Mouse (Mus musculus) hindbrain, embryonic 10.5 days (tissue): ENCODE measurements at regions not wholly inside any gene's neighbourhood (a gene's known extent, or its start where the extent isn't known, plus 50 kb on each side); places are given as distances from the start of the nearest gene placed in this dataset.
A peak's percentile ranks its signal among the peaks of the same experiment; 100 is the strongest.

ENCODE experiments used
- DNase-seq: peaks from one replicate; pipeline ENCODE4 v3.0.0-alpha.2; 2017; ENCODE audit warnings: low spot score
- H3K27ac ChIP-seq: fragments of 300-500 bp; sonication (generic); 2 replicates; pipeline ENCODE4 v1.5.1; 2016; ENCODE audit warnings: mild to moderate bottlenecking, moderate library complexity
- H3K27me3 ChIP-seq: fragments of 300-500 bp; sonication (generic); 2 replicates; pipeline ENCODE4 v1.6.1; 2016; ENCODE audit warnings: mild to moderate bottlenecking; ENCODE audit not compliant: poor library complexity, insufficient read depth, severe bottlenecking
- H3K36me3 ChIP-seq: fragments of 300-500 bp; sonication (generic); 2 replicates; pipeline ENCODE4 v1.6.1; 2016; ENCODE audit warnings: mild to moderate bottlenecking, moderate library complexity
- H3K4me1 ChIP-seq: fragments of 300-500 bp; sonication (generic); replicated peaks from 2 replicates; pipeline ENCODE4 v1.6.1; 2016; ENCODE audit warnings: mild to moderate bottlenecking
- H3K4me3 ChIP-seq: fragments of 300-500 bp; sonication (generic); 2 replicates; pipeline ENCODE4 v1.5.1; 2016; ENCODE audit warnings: mild to moderate bottlenecking, moderate library complexity
- H3K9me3 ChIP-seq: fragments of 300-500 bp; sonication (generic); 2 replicates; pipeline ENCODE4 v1.6.1; 2016; ENCODE audit warnings: mild to moderate bottlenecking, moderate library complexity
- WGBS: fragments of 180-500 bp; shearing (Covaris S2); methylation state at CpG from one replicate; pipeline ENCODE4 v1.1.7; 2016; 5-methylcytosine and 5-hydroxymethylcytosine counted together

DNA sequence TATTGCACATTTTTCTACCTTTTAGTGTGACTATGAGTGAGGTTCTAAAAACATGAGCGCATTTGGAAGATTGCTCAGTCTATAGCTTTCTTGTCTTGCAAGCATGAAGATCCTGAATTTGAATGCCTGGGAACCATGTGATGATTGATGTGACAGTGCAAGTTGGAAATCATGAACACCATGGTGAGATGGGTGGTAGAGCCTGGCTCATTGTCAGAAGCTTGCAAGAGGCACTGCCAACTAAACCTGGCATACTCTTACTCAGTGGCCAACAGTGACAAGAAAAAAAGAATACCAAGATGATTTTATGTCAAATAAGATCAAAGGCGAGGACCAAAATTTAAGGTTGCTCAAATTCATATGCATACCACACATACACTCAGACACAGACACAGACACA lies 188.1 kb upstream of the Tmprss15 start:
- Histone ChIP-seq H3K36me3 (no peaks in the 10 kb centered on the region), H3K27me3 (no peaks in the 10 kb centered on the region), H3K9me3 (no peaks in the 10 kb centered on the region), H3K4me3 (no peak overlapping the region), H3K27ac (no peak overlapping the region), H3K4me1 (no peaks in the 10 kb centered on the region)
- 93% methylated on average over 2 of the region's 2 CpGs for WGBS
- DNase-seq, result no peak

DNA sequence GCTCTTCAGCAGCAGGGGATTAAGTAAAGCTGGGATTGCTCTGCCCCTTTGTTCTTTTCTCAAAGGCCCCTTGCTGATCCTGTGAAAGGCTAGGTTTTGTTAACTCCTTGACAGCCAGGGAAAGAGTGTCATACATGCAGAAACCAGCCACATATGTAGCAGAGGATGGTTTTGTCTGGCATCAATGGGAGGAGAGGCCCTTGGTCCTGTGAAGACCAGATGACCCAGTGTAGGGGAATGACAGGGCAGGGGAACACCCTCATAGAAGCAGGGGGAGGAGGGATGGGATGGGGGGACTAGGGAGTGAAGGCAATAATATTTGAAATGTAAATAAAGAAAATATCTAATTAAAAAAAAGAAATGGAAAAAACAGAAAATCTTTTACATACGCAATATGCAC lies 165.6 kb upstream of the Tmprss15 start:
- Histone ChIP-seq H3K4me1 (0 out of 2 replicates have a peak, but pooled peaks cover 3% of the 10 kb centered on the region), H3K4me3 (no peak overlapping the region), H3K36me3 (no peaks in the 10 kb centered on the region), H3K27ac (no peak overlapping the region), H3K9me3 (no peaks in the 10 kb centered on the region), H3K27me3 (no peaks in the 10 kb centered on the region)
- 97% methylated on average over 1 of the region's 1 CpGs for WGBS
- no peak for DNase-seq

DNA sequence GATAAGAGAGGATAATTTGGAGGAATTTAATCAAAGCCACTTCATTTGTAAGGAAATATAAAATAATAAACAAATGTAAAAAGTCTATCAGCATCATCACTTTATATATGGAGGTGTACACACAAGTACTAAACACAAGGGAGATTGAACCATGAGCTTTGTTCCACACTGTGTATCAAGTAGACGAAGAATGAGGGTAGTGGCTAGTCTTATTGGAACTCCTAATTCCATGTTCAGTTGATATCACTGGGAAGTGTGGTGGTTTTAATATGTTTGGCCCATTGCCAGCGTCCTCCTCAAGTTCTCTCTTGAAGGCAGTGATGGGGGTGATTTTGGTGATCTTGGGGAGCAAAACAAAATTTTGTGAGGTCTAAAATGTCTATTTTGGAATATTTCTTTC lies 165.2 kb upstream of the Tmprss15 start:
- Histone ChIP-seq H3K27ac (no peak overlapping the region), H3K4me3 (no peak overlapping the region), H3K36me3 (no peaks in the 10 kb centered on the region), H3K27me3 (no peaks in the 10 kb centered on the region), H3K9me3 (no peaks in the 10 kb centered on the region), H3K4me1 (0 out of 2 replicates have a peak, but pooled peaks cover 3% of the 10 kb centered on the region)
- no peak for DNase-seq
- 50% methylated on average over 2 of the region's 2 CpGs for WGBS

DNA sequence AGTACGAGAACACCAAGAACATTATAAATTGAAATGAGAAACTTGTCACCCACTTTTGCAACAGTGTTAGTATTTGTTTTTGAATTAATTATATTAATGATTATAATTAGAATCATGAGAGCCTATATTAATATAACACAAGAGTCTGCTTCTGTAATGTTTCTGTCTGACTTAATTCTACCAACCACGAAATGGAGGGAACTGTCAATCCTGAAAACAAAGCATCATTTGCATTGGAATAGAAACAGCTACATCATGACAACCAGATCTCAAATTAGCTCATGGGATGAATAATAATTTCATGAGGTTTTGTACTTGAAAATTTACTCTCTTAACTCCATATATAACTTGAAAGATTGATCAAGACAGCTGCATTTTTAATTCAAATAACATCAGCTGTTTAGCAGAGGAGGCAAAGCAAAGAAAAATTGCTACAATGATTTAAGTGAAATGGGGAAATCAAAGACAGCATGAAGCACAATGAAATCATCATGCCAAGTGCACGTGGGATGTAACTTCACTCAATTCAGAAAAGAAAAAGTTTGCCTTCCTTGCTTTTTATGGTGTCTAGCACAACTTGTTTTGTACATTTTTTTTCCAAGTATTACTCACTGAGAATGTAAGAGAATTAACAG lies 150.1 kb upstream of the Tmprss15 start:
- Histone ChIP-seq H3K9me3 (no peaks in the 10 kb centered on the region), H3K4me1 (no peaks in the 10 kb centered on the region), H3K27ac (no peak overlapping the region), H3K27me3 (no peaks in the 10 kb centered on the region), H3K36me3 (no peaks in the 10 kb centered on the region), H3K4me3 (no peak overlapping the region)
- no peak for DNase-seq
- 62% methylated on average over 3 of the region's 3 CpGs for WGBS

DNA sequence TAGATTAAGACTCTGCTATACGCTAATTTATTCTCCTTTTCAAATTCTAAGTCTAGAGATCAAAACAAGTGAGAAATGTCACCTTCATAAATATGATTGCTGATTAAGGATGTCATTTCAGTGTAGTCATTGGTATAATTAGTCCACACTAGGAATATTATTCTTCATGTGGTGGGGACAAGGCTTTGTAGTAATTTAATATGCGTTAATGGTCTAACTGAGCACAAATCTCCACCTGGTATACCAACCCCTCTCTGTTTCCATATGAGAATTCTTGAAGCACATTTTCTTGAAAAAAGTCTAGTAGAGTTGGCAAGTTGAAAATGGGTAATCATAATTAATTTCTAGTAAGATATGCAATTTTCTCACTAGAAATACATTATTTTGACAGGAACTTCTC lies 149.3 kb upstream of the Tmprss15 start:
- no peaks in the 10 kb centered on the region for H3K27me3 ChIP-seq
- 93% methylated on average over 2 of the region's 2 CpGs for WGBS
- H3K4me1 ChIP-seq, result no peaks in the 10 kb centered on the region
- H3K36me3 ChIP-seq, result no peaks in the 10 kb centered on the region
- H3K9me3 ChIP-seq, result no peaks in the 10 kb centered on the region
- no peak overlapping the region for H3K4me3 ChIP-seq
- no peak overlapping the region for H3K27ac ChIP-seq
- no peak for DNase-seq

DNA sequence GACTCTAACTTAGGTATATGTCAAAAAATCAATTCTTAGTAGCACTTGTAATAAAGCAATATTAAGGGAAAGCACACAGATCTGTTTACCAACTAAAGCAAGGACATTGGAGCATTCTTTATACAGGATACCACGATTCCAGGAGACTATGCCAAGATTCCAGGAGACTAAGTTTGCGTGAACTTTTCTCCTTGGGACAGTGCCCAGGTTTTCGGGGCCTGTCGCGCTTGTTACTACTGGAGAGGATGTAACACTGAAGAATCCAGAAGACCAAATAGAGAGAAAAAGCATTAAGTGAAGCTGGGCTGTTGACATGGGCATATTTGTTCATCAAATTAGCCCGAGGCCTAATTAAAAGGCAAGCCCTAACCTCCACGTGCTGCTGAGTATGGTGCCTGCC lies 100.3 kb upstream of the Tmprss15 start:
- no peak overlapping the region for H3K27ac ChIP-seq
- H3K36me3 ChIP-seq, result no peaks in the 10 kb centered on the region
- no peaks in the 10 kb centered on the region for H3K9me3 ChIP-seq
- no peaks in the 10 kb centered on the region for H3K27me3 ChIP-seq
- no peak for DNase-seq
- no peak overlapping the region for H3K4me3 ChIP-seq
- no peaks in the 10 kb centered on the region for H3K4me1 ChIP-seq
- WGBS, result 89% methylated on average over 7 of the region's 7 CpGs

DNA sequence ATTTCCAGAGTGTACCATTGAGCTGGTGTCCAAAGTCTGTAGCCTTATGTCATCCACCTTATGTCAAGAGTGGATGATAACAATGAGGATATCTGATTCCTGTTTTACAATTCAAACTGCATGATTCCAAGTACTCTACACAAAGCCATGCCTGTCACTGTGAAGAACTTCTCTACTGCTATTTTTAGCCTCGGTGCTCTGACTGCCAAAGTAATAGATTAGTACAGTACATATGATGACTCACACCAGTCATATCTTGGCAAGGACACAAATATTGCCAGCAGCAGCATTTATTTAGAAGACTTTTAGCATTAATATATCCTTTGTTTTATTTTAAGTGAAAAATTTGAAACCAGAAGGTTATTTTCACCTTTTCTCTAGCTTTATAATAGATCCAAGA lies 95.6 kb upstream of the Tmprss15 start:
- Histone ChIP-seq H3K9me3 (no peaks in the 10 kb centered on the region), H3K4me1 (no peaks in the 10 kb centered on the region), H3K36me3 (no peaks in the 10 kb centered on the region), H3K27me3 (no peaks in the 10 kb centered on the region), H3K4me3 (no peak overlapping the region), H3K27ac (no peak overlapping the region)
- 85% methylated on average over 1 of the region's 1 CpGs for WGBS
- DNase-seq, result no peak

DNA sequence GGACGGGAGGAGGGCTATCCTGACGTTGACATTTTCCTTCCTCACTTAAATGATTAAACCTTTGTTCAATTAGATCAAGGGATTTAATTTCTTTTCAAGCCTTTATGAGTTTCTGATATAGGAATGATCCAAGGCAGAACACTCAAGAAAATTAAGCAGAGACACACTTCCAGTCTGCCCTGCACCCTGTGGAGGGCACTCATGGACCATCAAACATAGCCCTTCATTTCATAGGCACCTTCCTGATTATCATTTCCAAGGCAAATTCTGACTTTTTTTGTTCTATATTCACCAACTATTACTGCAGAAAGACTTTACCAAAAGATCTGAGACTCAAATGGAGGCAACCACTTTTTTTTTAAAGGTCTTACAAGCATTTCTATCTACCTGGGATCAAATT lies 91.6 kb upstream of the Tmprss15 start:
- Histone ChIP-seq H3K4me3 (no peak overlapping the region), H3K27me3 (no peaks in the 10 kb centered on the region), H3K9me3 (no peaks in the 10 kb centered on the region), H3K36me3 (no peaks in the 10 kb centered on the region), H3K27ac (no peak overlapping the region), H3K4me1 (peaks cover 4% of the 10 kb centered on the region)
- peak; percentile 5 for DNase-seq
- WGBS, result 81% methylated on average over 2 of the region's 2 CpGs

DNA sequence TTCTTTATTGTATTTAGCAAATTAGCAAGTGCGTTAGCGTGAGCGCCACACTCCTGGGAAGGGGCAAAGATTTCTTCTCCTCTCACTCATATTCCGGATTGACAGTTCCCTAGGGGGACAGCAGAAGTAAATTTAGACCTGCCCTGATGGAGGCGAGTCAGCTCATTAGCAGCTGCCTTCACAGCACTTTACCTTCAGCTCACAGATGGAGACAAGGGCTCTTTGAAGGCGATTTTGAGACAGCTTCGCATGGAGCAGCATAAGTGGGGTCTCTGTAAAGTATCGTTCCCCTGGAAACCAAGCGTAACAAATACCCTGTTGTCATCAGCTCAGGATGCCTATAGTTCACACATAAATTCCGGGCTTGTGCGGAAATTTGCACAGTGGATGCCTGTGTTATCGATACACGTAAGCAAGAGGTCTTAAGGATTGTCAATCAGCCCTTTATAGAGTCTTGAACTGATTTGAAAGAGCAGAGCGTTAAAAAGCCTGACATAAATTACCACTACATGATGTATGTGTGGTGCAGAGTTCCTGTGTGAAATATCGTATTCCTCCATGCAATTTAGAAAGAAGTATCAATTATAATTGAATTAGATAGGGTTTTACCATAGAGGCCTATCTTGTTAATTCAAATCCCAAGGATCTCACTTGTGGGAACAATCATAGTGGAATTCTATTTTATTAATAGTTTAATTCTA lies 86.6 kb upstream of the Tmprss15 start:
- H3K27ac ChIP-seq, result peak overlapping the region; percentile 24; the same call in 1 of the 2 replicates
- H3K36me3 ChIP-seq, result no peaks in the 10 kb centered on the region
- H3K27me3 ChIP-seq, result no peaks in the 10 kb centered on the region
- DNase-seq, result peak; percentile 39
- peak overlapping the region; percentile 11 for H3K4me3 ChIP-seq
- H3K9me3 ChIP-seq, result no peaks in the 10 kb centered on the region
- peaks cover 11% of the 10 kb centered on the region for H3K4me1 ChIP-seq
- WGBS, result 45% methylated on average over 15 of the region's 15 CpGs

DNA sequence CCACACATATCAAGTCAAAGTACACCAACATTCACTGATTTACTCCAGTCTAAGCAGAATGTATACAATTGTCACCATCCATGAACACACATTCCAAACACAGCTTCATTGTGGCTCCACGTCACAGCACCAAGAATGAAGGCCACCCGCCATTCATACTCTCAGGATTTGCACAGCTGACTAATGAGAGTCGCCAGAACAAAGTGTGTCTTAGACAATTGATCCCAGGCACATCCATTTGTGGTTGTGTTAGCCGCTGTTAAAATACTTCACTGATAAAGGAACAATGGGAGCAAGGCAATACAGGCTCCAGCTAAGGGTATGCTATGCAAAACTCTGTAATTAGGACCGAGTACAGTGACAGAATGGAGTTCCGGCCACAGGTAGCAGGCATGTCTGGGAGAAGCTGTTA lies 85.9 kb upstream of the Tmprss15 start:
- H3K36me3 ChIP-seq, result no peaks in the 10 kb centered on the region
- DNase-seq, result peak; percentile 7
- H3K27me3 ChIP-seq, result no peaks in the 10 kb centered on the region
- peak overlapping the region; percentile 11; the same call in 1 of the 2 replicates for H3K4me3 ChIP-seq
- H3K9me3 ChIP-seq, result no peaks in the 10 kb centered on the region
- H3K4me1 ChIP-seq, result peaks cover 11% of the 10 kb centered on the region
- H3K27ac ChIP-seq, result peak overlapping the region; percentile 24; the same call in 1 of the 2 replicates
- WGBS, result 64% methylated on average over 6 of the region's 6 CpGs

DNA sequence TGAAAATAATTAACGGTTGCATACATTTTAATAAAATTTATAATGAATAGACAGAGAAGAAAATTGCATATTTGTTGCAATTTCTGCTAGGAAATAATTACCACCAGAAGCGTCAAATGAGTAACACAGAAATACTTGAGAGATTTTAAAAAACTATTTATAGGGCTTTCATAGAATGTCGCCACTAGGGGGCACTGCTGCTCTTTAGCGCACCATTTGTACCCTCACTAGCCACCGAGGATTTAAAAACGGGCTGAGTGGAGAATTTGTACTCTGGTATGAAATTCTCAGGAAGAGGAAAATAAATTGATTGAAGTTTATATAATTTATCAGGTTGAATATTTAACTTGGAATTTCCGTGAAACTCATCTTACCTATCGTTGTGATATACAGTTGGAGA lies 77.3 kb upstream of the Tmprss15 start:
- Histone ChIP-seq H3K36me3 (no peaks in the 10 kb centered on the region), H3K27ac (no peak overlapping the region), H3K4me1 (no peaks in the 10 kb centered on the region), H3K27me3 (no peaks in the 10 kb centered on the region), H3K4me3 (no peak overlapping the region), H3K9me3 (no peaks in the 10 kb centered on the region)
- 19% methylated on average over 8 of the region's 8 CpGs for WGBS
- peak; percentile 66 for DNase-seq

DNA sequence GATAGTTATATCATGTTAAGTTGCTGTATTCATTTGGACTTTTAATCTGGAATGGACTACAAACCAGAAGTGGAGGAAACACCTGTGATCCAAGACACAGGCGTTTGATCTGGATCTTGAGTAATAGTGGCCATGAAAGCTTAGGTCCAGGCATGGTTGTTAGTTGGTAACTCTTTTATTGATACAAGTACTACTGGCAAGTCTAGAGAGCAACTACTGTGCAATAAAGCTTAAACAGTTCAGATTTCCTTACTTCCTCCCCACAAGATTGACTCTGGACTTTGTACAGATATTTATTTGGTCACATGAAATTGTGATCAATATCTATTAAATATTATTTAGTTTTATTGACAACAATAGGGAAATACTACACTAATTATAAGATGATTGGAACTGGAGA lies 51.9 kb upstream of the Tmprss15 start:
- no peak overlapping the region for H3K27ac ChIP-seq
- H3K36me3 ChIP-seq, result no peaks in the 10 kb centered on the region
- WGBS, result 78% methylated on average over 1 of the region's 1 CpGs
- H3K4me1 ChIP-seq, result no peaks in the 10 kb centered on the region
- DNase-seq, result no peak
- H3K4me3 ChIP-seq, result no peak overlapping the region
- no peaks in the 10 kb centered on the region for H3K27me3 ChIP-seq
- no peaks in the 10 kb centered on the region for H3K9me3 ChIP-seq
